Mouse (Mus musculus): ENCODE data around the gene Gimap5. TPM values are rescaled to one million over a fixed set of nuclear protein-coding genes. Genes with fewer than 3 reads are reported as not detected.

Gimap5 gene
- 3.0 and 3.4 TPM in 2 replicates for polyA plus RNA-seq (2015; fragmentation: Nextera tagmentation; extraction: Ambion mirVana)

DNA sequence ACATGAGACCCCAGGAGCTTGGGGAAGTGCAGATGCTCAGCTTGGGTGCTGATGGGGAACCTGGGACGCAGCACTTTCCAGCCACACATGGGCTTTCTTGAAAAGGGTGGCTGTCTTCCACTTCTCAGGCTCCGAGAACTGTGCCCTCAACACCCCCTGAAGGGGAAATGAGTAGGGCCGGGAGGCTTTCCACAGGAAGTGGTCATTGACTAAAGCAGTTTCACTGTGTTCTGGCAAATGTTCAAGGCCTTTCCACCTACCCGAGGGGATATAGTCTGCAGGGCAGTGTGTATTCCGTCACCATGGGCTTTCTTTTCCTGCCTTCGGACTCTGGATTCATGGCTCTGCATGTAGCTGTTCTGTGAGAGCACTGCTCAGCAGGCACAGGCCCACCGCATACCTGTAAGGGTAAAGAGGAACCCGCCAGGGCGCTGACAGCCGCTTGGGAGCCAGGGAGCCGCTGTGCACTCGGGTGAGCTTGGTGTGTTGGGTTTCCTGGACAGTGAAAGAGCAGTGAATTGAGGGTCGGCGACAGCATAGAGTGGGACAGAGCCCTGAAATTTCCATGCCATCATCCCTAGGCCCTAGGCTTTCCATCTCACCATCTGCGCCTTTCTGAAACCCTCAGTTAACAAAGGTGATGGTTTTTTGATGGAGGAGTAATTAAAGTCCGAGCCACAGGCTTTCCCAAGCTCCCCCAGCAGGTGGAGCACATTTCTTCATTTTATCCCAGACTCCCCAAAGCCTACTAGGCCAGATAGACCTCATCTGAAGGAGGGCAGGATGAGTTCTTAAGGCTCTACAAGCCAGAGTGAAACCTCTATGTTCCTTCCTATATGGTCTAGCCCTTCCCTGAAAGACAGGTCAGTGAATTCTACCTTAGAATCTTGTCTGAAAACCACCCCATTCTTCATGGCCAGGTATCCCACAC, at the start of gene Gimap5:
Gene Gimap5, plus strand, starts transcription at position 239 of the 931 bp plus-strand sequence.
- Histone ChIP-seq H3K4me3 (0 out of 2 replicates have a peak within 1 kb of the TSS, but pooled peaks have one; percentile 2), H3K36me3 (no peaks in the 10 kb centered on the region), H3K4me2 (replicated peaks) (peak within 1 kb of the TSS; percentile 40), H3K9ac (0 out of 2 replicates have a peak within 1 kb of the TSS, but pooled peaks have one; percentile 35), H3K27me3 (peaks cover 48% of the 10 kb centered on the region), H3K27ac (no peak within 1 kb of the TSS), H3K9me3 (no peaks in the 10 kb centered on the region), H3K4me1 (peaks cover 9% of the 10 kb centered on the region)
- WGBS = 38% methylated on average over 16 of the region's 16 CpGs
- ATAC-seq (ENCODE audit: low FRiP score, low read depth) = no peak

DNA sequence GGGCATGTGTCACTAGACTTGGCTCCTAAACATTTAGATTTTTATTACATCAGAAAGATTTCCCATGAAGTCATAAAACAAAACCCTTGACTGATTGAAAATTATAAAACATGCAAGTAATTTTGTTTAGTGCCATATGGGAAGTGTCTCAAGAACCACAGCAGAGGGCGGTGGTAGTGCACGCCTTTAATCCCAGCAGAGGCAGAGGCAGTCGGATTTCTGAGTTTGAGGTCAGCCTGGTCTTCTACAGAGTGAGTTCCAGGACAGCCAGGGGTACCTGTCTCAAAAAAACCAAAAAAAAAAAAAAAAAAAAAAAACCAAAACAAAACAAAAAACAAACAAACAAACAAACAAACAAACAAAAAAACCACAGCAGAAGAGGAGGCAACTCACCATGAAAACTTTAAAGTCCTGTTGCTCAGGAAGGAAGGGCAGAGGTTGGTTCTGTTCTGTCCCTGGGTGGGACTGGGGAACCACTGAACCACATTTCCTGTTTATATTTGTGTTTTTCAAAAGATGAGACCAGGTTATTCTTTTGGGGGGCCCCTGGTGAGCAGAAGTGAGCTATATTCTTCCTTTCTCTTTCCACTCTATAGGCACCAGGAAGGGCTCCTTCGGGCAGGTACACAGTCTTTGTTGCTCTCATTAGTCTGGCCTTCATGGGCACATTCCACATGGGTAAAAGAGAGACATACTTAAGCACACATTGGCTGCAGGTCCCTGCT, 49.0 kb upstream of the Gimap5 start:
- no peaks in the 10 kb centered on the region for H3K27me3 ChIP-seq
- WGBS = 80% methylated on average over 4 of the region's 4 CpGs
- no peak overlapping the region for H3K4me3 ChIP-seq
- no peak overlapping the region for H3K9ac ChIP-seq
- H3K4me1 ChIP-seq = no peaks in the 10 kb centered on the region
- ATAC-seq (ENCODE audit: low FRiP score, low read depth) = no peak
- no peaks in the 10 kb centered on the region for H3K9me3 ChIP-seq
- H3K4me2 ChIP-seq (replicated peaks) = no peak overlapping the region
- H3K36me3 ChIP-seq = no peaks in the 10 kb centered on the region
- H3K27ac ChIP-seq = no peak overlapping the region

DNA sequence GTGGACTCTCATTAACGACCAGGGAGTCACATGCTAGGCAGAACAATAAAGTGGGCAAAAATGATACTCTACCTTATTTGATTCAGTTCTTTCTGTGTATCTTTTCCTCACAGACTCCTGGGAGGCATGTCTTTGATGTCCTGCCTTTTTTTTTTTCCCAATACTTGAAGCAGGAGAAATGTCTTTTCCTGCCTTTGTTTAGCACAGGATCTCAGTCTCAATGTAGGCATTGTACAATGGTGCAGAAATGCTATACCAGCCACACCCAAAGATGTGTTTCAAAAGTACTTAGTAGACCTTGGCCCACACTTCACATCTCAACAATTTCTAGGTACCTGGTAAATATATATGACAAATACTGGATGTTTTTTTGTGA, 48.5 kb upstream of the Gimap5 start:
- no peaks in the 10 kb centered on the region for H3K27me3 ChIP-seq
- WGBS = 38% methylated on average over 1 of the region's 1 CpGs
- H3K4me1 ChIP-seq = no peaks in the 10 kb centered on the region
- H3K36me3 ChIP-seq = no peaks in the 10 kb centered on the region
- no peak overlapping the region for H3K4me2 ChIP-seq (replicated peaks)
- H3K9ac ChIP-seq = no peak overlapping the region
- no peaks in the 10 kb centered on the region for H3K9me3 ChIP-seq
- H3K27ac ChIP-seq = no peak overlapping the region
- no peak overlapping the region for H3K4me3 ChIP-seq
- no peak for ATAC-seq (ENCODE audit: low FRiP score, low read depth)

DNA sequence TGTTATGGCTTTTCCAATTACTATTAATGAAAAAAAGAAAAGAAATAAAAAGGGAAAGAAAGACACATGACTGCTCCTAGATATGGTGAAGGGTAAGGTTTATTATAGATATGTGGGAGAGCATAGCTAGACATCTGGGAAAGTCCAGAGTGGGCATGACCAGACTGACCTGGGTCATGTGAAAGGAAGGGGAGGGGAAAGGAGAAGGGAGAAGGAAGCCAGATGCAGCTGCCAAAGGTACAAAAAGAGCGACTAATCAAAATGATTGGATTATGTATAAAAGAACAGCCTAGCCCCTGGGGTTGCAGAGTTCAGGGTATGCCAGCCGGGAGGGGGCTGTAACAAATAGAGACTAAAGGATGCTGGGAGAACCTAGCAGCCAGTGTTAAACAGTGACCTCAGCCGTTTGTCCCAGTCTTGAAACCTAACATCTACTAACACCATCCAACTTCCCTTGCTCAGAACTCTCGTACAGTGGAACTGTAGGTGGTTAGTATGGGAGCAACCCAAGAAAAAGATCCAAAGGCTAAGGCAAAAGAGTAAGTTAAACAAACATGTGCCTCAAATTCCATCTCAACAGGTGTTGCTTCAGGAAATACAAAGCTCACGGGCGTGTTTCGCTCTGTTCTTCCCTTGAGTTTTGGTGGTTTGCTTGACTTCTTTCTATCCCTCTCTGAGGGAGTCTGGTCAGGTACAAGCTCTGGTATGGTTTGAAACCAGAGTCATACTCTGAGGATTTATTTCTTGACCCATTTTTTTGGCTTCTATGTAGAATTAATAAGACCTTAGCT, 47.7 kb upstream of the Gimap5 start:
- no peak overlapping the region for H3K4me2 ChIP-seq (replicated peaks)
- no peaks in the 10 kb centered on the region for H3K36me3 ChIP-seq
- WGBS = 83% methylated on average over 7 of the region's 7 CpGs
- ATAC-seq (ENCODE audit: low FRiP score, low read depth) = no peak
- H3K9me3 ChIP-seq = no peaks in the 10 kb centered on the region
- no peaks in the 10 kb centered on the region for H3K4me1 ChIP-seq
- H3K9ac ChIP-seq = no peak overlapping the region
- no peak overlapping the region for H3K4me3 ChIP-seq
- H3K27ac ChIP-seq = no peak overlapping the region
- H3K27me3 ChIP-seq = no peaks in the 10 kb centered on the region

DNA sequence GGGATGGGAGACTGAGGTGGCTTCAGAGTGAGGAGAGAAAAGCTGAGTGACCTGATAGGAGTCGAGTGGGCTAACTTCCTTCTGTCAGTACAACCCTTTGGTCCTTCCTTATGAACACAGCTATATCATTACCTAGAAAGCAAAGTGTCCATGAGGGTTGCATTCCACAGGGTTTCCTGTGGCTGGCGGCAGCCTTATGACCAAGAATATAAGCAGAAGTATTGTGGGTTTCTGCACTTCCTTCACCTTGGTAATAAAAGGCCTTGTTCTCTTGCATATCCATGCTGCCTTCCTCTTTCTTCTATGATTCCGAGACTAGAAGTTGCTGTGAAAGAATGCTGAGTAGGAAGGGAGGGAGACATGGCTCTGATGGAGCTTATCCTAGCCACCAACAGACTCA, 47.1 kb upstream of the Gimap5 start:
- WGBS = 73% methylated on average over 3 of the region's 3 CpGs
- H3K27ac ChIP-seq = no peak overlapping the region
- H3K4me2 ChIP-seq (replicated peaks) = no peak overlapping the region
- no peaks in the 10 kb centered on the region for H3K9me3 ChIP-seq
- no peak for ATAC-seq (ENCODE audit: low FRiP score, low read depth)
- no peaks in the 10 kb centered on the region for H3K27me3 ChIP-seq
- no peak overlapping the region for H3K4me3 ChIP-seq
- H3K36me3 ChIP-seq = no peaks in the 10 kb centered on the region
- no peak overlapping the region for H3K9ac ChIP-seq
- no peaks in the 10 kb centered on the region for H3K4me1 ChIP-seq

DNA sequence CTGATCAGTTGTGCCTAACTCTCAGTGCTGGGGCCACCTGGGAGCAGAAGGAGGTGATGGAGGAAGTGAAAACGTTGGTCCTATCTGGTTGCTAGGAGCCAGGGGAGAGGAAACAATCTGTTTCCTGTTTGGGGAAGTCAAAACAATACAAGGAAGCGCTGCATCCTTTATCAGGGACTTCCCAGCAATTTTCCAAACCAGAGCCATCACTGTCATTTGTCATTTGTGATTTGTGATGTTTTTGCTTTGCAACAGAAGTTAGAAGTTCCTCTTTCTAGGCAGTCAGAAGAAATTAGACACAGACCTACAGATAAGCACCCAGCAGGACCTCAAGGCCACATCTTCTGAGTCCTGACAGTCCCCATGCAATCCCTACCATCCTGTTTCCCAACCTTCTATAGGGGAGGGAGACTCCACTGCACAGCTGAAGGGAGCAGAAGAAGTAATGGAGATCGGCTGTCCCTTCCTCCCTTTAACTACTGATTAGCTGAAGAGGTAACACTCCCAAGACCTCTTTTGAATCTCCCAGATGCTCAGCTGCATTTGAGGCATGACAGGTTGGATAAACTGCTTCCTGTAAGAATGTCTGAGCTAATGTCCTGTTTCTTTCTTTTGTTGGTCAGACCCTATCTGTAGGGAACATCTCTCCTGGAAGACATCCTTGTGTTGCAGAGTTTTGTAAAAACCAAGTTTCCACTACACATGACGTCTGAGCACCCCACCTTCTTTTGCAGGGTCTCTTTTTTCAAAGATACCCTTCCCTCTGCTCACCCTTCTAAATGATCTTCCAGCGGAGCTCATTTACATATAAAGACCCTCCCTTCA, 45.5 kb upstream of the Gimap5 start:
- no peak overlapping the region; the same call in 1 of the 2 replicates for H3K27ac ChIP-seq
- no peaks in the 10 kb centered on the region for H3K4me1 ChIP-seq
- no peaks in the 10 kb centered on the region for H3K9me3 ChIP-seq
- no peaks in the 10 kb centered on the region for H3K36me3 ChIP-seq
- ATAC-seq (ENCODE audit: low FRiP score, low read depth) = no peak
- WGBS = 51% methylated on average over 5 of the region's 5 CpGs
- H3K27me3 ChIP-seq = no peaks in the 10 kb centered on the region
- no peak overlapping the region for H3K4me3 ChIP-seq
- no peak overlapping the region for H3K4me2 ChIP-seq (replicated peaks)
- no peak overlapping the region for H3K9ac ChIP-seq

DNA sequence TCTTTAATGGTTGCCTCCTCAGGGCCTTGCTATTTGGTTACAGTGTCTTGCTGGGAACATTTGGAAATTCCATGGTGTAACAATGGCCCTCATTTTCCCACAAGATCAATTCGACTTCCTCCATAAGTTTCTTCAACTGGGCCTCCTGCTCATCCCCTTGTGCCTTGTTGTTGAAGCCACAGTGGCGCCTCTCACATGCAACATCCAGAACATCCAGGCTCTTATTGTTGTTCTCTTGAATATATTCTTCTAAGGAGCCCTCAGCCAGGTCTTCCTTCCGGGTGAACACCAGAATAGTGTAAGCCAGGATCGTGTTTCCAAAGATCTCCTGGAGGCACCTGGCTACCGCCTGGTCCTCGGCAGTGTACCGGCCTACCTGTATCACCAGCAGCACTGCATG, 43.9 kb upstream of the Gimap5 start:
- H3K4me1 ChIP-seq = no peaks in the 10 kb centered on the region
- H3K27me3 ChIP-seq = no peaks in the 10 kb centered on the region
- H3K9ac ChIP-seq = no peak overlapping the region
- H3K4me2 ChIP-seq (replicated peaks) = no peak overlapping the region
- H3K4me3 ChIP-seq = no peak overlapping the region
- no peak overlapping the region for H3K27ac ChIP-seq
- 79% methylated on average over 7 of the region's 7 CpGs for WGBS
- H3K9me3 ChIP-seq = no peaks in the 10 kb centered on the region
- H3K36me3 ChIP-seq = no peaks in the 10 kb centered on the region
- ATAC-seq (ENCODE audit: low FRiP score, low read depth) = no peak

DNA sequence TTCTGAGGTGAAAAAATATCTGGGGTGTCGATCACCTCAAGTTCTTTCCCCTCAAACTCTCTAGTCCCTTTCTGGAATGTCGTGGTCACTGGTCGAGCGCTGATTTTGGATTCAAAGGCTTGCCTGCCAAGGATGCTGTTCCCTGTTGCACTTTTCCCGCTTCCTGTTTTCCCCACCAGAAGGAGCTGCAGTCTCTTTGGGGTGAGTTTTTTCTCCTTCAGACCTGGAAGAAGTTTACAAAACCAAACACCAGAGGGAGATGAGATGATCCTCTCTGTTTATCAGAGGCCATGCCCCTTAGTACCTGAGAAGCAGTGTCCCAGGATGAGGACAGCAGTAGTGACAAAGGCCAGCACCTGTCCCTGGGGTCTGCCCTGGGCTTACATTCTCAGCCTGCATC, 43.4 kb upstream of the Gimap5 start:
- no peaks in the 10 kb centered on the region for H3K4me1 ChIP-seq
- no peak overlapping the region for H3K4me2 ChIP-seq (replicated peaks)
- no peak for ATAC-seq (ENCODE audit: low FRiP score, low read depth)
- no peaks in the 10 kb centered on the region for H3K36me3 ChIP-seq
- WGBS = 60% methylated on average over 5 of the region's 5 CpGs
- H3K27me3 ChIP-seq = no peaks in the 10 kb centered on the region
- no peak overlapping the region for H3K9ac ChIP-seq
- no peak overlapping the region for H3K4me3 ChIP-seq
- H3K27ac ChIP-seq = no peak overlapping the region
- no peaks in the 10 kb centered on the region for H3K9me3 ChIP-seq

DNA sequence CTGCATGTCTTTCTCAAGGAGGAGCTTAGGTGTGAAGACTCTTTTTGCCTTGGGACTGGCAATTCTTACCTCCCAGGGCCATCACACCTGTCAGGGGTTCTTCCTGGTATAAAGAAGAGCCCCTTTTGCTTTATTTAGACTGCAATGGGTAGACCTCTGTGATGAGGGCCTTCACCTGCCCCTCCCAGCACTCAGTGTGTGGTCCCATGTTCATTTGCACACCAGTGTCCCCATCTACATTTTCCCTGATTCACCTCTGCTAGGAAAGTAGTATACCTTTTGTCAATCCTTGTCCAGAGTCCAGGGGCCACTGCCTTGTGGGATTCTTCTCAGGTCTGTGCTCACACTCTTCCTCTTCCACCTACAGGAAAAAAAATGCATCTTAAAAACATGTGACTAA, 41.9 kb upstream of the Gimap5 start:
- H3K36me3 ChIP-seq = no peaks in the 10 kb centered on the region
- H3K4me3 ChIP-seq = no peak overlapping the region
- H3K9me3 ChIP-seq = no peaks in the 10 kb centered on the region
- no peak overlapping the region for H3K27ac ChIP-seq
- no peak for ATAC-seq (ENCODE audit: low FRiP score, low read depth)
- H3K4me1 ChIP-seq = peaks cover 5% of the 10 kb centered on the region
- no peaks in the 10 kb centered on the region for H3K27me3 ChIP-seq
- H3K9ac ChIP-seq = no peak overlapping the region
- no peak overlapping the region for H3K4me2 ChIP-seq (replicated peaks)

DNA sequence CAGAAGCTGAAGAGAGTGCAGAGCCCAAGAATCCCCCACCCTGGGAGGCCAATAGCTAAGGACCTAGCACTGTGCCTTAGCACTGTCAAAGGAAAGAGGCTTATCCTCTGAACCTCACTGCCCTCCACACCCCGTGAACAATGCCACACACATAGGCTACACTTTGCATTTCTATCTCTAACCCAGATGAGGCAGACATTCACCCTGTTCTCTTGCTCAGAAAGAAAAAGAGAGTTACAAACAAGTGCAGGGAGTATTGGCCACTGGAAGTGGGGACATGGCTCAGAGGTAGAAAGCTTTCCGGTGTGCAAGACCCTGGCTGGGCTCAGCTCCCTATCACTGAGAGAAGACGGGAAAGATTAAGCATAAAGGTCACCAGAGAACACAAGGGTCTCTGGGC, 39.9 kb upstream of the Gimap5 start:
- peaks cover 5% of the 10 kb centered on the region for H3K4me1 ChIP-seq
- WGBS = 68% methylated on average over 3 of the region's 3 CpGs
- no peak overlapping the region for H3K27ac ChIP-seq
- H3K9ac ChIP-seq = no peak overlapping the region
- H3K4me2 ChIP-seq (replicated peaks) = no peak overlapping the region
- no peak for ATAC-seq (ENCODE audit: low FRiP score, low read depth)
- no peaks in the 10 kb centered on the region for H3K36me3 ChIP-seq
- H3K9me3 ChIP-seq = no peaks in the 10 kb centered on the region
- H3K4me3 ChIP-seq = no peak overlapping the region
- H3K27me3 ChIP-seq = no peaks in the 10 kb centered on the region

DNA sequence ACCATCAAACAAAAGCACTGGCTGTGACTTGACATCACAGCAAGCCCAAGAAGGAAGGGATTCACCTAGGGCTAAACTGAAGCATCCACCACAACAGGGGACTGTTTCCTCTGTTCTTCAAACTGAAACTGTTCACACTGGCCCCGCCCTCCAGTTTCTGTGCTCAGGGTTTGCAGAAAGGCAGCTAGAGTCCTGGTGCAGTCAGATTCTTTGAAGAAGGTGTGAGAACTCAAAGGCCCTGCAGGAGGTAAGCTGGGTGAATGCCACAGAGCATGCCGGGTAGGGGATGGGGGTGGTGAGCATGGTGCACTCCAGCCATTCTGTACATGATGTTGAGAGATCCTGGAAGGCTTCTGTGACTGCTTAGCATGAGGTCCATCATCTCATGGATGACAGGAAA, 27.5 kb upstream of the Gimap5 start, which contains the start of the genes Gm28053 and Gimap7:
Gene Gm28053, plus strand, starts transcription at position 153 of the 400 bp plus-strand sequence.
Gene Gimap7, plus strand, starts transcription at position 167 of the 400 bp plus-strand sequence.
- Histone ChIP-seq H3K27me3 (no peaks in the 10 kb centered on the region), H3K4me2 (replicated peaks) (no peak within 1 kb of the TSS), H3K27ac (no peak within 1 kb of the TSS), H3K9ac (no peak within 1 kb of the TSS), H3K4me1 (no peaks in the 10 kb centered on the region), H3K9me3 (no peaks in the 10 kb centered on the region), H3K36me3 (no peaks in the 10 kb centered on the region), H3K4me3 (no peak within 1 kb of the TSS)
- 52% methylated on average over 2 of the region's 2 CpGs for WGBS
- ATAC-seq (ENCODE audit: low FRiP score, low read depth) = no peak
